Mouse (Mus musculus): ENCODE data around the gene Zg16. TPM values are rescaled to one million over a fixed set of nuclear protein-coding genes. Genes with fewer than 3 reads are reported as not detected.
"Not testable (repeated sequence)": the region's sequence is repeated elsewhere in the genome, so short reads cannot be mapped to it uniquely, and the experiment has no call there.

Gene Zg16
- polyA plus RNA-seq, 1 experiment from 2014 or later = not detected

DNA sequence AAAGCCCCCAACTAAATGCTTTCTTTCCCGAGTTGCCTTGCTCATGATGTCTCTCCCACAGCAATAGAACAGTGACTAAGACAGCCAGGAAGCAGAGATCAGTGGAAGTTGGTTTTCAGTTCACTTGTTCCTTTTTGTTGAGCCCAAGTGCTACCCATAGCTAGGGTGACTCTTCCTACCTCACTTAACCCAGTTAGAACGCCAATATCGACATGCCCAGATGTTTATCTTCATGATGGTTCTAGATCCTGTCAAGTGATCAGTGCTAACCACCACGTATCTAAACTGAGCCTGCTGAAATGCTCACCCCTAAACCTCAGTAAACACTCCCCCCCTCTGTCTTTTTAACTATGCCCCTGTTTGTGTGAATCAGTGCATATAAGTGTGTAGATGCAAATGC is 12.4 kb upstream of the Zg16 start:
- no peaks in the 10 kb centered on the region for H3K27me3 ChIP-seq
- no peaks in the 10 kb centered on the region for H3K36me3 ChIP-seq
- H3K4me2 ChIP-seq = no peak overlapping the region
- 80% methylated on average over 4 of the region's 4 CpGs for WGBS
- no peak for ATAC-seq (replicated peaks; ENCODE audit: low FRiP score)
- H3K4me1 ChIP-seq = peaks cover 6% of the 10 kb centered on the region; the same call in 1 of the 2 replicates
- H3K4me3 ChIP-seq (replicated peaks) = no peak overlapping the region
- H3K9me3 ChIP-seq (replicated peaks) = no peaks in the 10 kb centered on the region
- no peak overlapping the region for H3K27ac ChIP-seq
- no peak overlapping the region for H3K9ac ChIP-seq

DNA sequence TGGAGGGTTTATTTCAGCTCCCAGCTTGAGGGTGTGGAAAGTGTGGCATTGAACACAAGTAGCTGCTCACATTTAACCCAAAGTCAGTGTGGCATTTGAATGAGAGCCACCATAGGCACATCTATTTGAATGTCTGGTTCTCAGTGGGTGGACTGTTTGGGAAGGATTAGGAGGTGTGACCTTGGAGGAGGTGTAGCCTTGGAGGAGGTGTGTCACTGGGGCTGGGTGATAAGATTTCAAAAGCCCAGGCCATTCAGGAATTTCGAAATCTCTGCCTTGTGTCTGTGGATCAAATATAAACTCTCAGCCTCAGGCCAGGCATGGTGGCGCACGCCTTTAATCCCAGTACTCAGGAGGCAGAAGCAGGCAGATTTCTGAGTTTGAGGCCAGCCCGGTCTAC is 11.8 kb upstream of the Zg16 start:
- no peak for ATAC-seq (replicated peaks; ENCODE audit: low FRiP score)

DNA sequence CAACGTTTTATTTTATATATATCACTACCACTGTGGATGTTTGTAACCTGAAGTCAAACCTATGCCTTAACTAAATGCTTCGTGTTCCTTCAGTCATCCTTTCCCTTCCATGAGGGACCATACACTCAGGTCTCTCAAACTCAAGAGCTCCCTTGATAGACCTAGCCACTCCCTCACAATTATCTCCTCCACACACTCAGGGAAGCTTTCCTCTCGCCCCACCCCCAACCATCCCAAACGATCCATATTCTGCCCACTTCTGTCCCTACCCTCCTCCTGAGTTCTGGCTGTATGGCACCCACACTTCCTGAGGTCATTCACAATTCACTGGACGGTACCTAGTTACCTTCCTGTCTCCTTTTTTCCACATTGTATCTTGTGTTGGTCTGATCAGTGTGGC is 11.4 kb upstream of the Zg16 start:
- Histone ChIP-seq H3K27me3 (no peaks in the 10 kb centered on the region), H3K4me1 (no peaks in the 10 kb centered on the region), H3K36me3 (no peaks in the 10 kb centered on the region), H3K9me3 (replicated peaks) (no peaks in the 10 kb centered on the region), H3K4me2 (no peak overlapping the region), H3K27ac (no peak overlapping the region), H3K4me3 (replicated peaks) (no peak overlapping the region), H3K9ac (no peak overlapping the region)
- no peak for ATAC-seq (replicated peaks; ENCODE audit: low FRiP score)
- 84% methylated on average over 5 of the region's 5 CpGs for WGBS

More for the DNA sequence above, 11.8 kb upstream of the Zg16 start:
- Histone ChIP-seq H3K4me3 (replicated peaks) (no peak overlapping the region), H3K9ac (no peak overlapping the region), H3K27ac (no peak overlapping the region), H3K4me2 (no peak overlapping the region), H3K36me3 (no peaks in the 10 kb centered on the region), H3K4me1 (peaks cover under 1% of the 10 kb centered on the region; the same call in 1 of the 2 replicates), H3K27me3 (no peaks in the 10 kb centered on the region), H3K9me3 (replicated peaks) (no peaks in the 10 kb centered on the region)
- WGBS = 93% methylated on average over 4 of the region's 4 CpGs

DNA sequence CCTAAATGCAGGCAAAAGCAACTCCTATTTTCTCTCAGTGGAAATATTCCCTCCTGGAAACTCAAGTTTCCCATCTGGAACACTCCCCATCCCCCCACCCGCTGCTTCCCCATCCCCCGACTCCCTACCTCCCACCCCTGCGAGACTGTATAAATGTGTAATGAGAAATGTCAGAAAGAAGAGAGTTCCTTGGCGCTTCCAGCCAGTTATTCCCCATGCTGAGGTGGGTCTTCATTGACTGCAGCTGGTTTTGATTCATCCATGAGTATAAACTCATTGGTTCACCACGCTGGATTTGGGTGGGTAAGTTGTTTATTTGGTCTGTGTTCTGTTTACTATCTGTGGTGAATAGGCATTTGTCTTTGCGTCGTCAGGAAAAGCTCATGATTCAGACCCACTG is 9.3 kb upstream of the Zg16 start:
- H3K36me3 ChIP-seq = no peaks in the 10 kb centered on the region
- H3K4me1 ChIP-seq = peaks cover 9% of the 10 kb centered on the region
- no peak overlapping the region for H3K9ac ChIP-seq
- 75% methylated on average over 7 of the region's 7 CpGs for WGBS
- H3K4me3 ChIP-seq (replicated peaks) = no peak overlapping the region
- no peaks in the 10 kb centered on the region for H3K27me3 ChIP-seq
- H3K9me3 ChIP-seq (replicated peaks) = no peaks in the 10 kb centered on the region
- H3K4me2 ChIP-seq = no peak overlapping the region
- no peak for ATAC-seq (replicated peaks; ENCODE audit: low FRiP score)
- no peak overlapping the region for H3K27ac ChIP-seq

DNA sequence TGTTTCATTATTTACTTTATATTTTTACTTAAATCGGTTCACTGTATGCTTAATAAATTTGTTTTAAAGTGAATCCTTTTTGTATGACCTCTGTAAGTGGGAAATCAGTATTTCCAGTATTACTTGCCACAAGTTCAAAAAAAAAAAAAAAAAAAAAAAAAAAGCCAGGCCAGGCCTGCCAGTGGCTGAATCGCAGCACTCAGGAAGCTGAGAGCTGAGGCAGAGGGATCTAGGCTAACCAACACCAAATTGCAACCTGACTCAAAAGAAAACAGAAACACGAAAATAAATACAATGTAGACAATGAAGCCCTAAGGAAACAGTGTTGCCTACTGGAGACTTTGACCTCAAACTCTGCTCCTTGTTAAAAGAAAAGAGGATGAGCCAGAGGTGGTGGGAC is 6.8 kb upstream of the Zg16 start:
- no peaks in the 10 kb centered on the region for H3K36me3 ChIP-seq
- no peak overlapping the region for H3K4me3 ChIP-seq (replicated peaks)
- WGBS = 75% methylated on average over 3 of the region's 3 CpGs
- no peak overlapping the region for H3K4me2 ChIP-seq
- H3K9ac ChIP-seq = no peak overlapping the region
- H3K4me1 ChIP-seq = peaks cover 22% of the 10 kb centered on the region
- H3K27ac ChIP-seq = no peak overlapping the region
- no peaks in the 10 kb centered on the region for H3K27me3 ChIP-seq
- H3K9me3 ChIP-seq (replicated peaks) = no peaks in the 10 kb centered on the region
- ATAC-seq (replicated peaks; ENCODE audit: low FRiP score) = no peak

DNA sequence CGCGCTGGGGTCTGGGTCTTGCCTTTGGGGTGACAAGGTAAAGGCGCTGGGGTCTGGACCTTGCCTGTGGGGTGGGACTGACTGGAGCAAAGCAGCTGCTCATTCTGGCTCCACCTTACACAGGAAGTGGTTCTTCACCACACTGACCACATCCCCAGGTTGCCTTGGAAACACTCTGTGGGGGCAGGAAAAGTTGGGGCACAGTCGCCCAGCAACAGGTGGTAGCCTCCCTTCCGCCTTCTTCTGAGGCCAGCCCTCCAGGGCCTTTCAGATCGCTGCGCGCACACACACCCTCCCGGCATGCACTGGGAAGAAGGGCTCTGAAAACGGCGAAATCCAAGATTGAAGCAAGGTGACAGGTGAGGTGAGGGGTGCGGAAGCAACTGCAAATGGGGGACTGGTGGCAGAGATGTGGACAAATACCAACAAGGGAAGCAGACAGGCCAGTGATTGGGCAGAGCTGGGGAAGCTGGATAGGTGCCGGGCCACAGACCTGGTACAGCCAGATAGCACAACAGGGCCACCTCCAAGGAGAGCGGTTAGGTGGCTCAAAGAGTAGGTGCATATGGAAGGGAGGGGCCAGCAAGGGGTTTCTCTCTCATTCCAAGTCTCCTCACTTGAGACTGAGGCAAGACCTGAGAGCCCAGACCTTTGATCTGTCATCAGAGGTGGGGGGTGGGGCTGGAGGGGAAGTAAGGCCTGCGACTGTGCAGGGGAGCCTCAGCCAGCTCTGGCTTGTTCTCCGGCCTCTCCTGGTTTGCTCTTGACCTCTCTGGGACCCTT is 4.2 kb upstream of the Zg16 start, which contains the start of gene AI467606:
AI467606 (plus strand) TSS at position 246 of the 783 bp plus-strand sequence.
- Histone ChIP-seq H3K9ac (no peak within 1 kb of the TSS), H3K4me3 (replicated peaks) (peak within 1 kb of the TSS; percentile 10), H3K4me2 (peak within 1 kb of the TSS; percentile 31), H3K4me1 (peaks cover 25% of the 10 kb centered on the region), H3K9me3 (replicated peaks) (no peaks in the 10 kb centered on the region), H3K27ac (peak within 1 kb of the TSS; percentile 28; the same call in 1 of the 2 replicates), H3K27me3 (no peaks in the 10 kb centered on the region), H3K36me3 (no peaks in the 10 kb centered on the region)
- ATAC-seq (replicated peaks; ENCODE audit: low FRiP score) = peak; percentile 77
- WGBS = 67% methylated on average over 16 of the region's 16 CpGs

DNA sequence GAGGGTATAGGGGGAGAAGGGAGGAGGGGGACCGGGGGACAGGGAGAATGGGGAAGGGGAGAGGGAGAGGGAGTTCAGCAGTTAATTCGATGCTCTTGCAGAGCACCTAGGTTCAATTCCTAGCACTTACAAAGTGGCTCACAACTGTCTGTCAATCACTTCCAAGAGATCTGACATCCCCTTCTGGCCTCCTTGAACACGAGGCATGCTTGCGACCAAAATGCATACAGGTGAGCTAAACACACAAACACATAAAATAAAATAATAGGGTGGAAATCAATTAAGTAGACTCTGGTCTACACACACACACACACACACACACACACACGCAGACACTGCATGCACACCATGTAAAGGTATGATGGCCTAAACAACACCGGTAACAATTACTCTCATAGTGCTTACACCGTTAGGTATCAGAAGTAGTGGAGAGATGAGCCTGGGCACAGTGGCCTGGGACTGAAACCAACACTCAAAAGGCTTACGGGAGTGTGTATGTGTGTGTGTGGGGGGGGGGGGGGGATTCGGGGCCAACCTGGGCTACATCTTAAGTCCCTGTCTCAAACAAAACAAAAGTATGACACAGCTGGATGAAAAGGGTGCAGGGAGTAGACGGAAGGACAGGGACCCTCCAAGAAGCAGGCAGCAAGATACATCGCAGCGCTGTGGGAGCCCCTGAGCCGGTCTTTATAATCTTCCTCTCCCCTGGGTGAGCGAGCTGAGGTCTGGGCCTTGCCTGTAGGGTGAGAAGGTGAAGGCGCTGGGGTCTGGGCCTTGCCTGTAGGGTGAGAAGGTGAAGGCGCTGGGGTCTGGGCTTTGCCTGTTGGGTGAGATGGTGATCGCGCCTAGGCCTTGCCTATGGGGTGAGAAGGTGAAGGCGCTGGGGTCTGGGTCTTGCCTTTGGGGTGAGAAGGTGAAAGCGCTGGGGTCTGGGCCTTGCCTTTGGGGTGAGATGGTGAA is 3.3 kb upstream of the Zg16 start:
- 0 out of 2 replicates have a peak overlapping the region, but pooled peaks have one; percentile 28 for H3K27ac ChIP-seq

DNA sequence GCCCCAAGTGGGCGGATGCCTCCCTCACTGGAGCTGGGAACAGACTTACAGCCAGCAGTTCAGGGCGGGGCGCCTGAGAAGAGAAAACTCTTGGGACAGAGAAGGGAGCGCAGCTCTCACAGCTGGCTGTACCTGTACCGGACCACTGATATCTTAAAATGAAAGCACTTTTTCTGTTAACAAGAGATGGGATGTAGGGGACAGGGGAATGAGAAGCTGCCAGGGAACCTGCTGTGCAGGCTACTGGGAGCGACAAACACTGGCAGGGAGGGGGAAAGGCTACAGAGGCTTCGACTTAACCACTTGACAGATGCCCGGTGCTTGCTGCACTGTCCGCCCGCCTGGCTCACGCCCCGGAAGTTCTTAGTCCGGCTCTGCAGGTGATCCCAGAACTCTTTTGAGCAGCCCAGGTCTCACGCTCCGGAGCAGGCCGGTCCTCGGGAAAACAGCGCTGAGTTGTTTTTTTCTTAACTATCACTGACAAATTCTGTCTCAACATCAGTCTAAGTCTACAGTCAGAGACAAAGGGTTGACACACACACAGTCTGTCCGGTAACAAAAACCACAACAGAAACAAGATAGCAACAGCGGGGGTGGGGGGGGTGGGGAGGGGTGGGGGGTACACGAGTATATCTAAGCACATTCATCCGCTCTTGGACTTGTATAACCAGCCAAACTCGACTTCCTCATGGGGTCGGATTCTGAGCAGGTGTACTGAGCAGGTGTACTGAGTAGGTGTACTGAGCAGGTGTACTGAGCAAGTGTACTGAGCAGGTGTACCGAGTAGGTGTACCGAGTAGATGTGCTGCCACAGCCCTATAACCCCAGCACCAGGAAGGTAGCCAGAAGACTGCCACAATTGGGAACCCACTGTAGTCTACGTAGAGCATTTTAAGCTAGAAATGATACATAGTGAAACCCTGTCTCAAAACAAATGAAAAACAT is 2.0 kb upstream of the Zg16 start:
- WGBS = 23% methylated on average over 27 of the region's 27 CpGs
- Histone ChIP-seq H3K4me1 (peaks cover 25% of the 10 kb centered on the region), H3K4me3 (replicated peaks) (peak overlapping the region; percentile 1; the same call in 1 of the 2 replicates), H3K9ac (0 out of 2 replicates have a peak overlapping the region, but pooled peaks have one; percentile 15), H3K9me3 (replicated peaks) (no peaks in the 10 kb centered on the region), H3K27me3 (no peaks in the 10 kb centered on the region), H3K27ac (no peak overlapping the region), H3K4me2 (peak overlapping the region; percentile 43), H3K36me3 (no peaks in the 10 kb centered on the region)
- ATAC-seq (replicated peaks; ENCODE audit: low FRiP score) = no peak

More for the DNA sequence above, 3.3 kb upstream of the Zg16 start:
- Histone ChIP-seq H3K9me3 (replicated peaks) (no peaks in the 10 kb centered on the region), H3K4me2 (0 out of 2 replicates have a peak overlapping the region, but pooled peaks have one; percentile 5), H3K9ac (no peak overlapping the region), H3K4me3 (replicated peaks) (no peak overlapping the region), H3K4me1 (peaks cover 25% of the 10 kb centered on the region), H3K27me3 (no peaks in the 10 kb centered on the region), H3K36me3 (no peaks in the 10 kb centered on the region)
- 87% methylated on average over 20 of the region's 20 CpGs for WGBS
- 0 out of 2 replicates have a peak, but pooled peaks have one; percentile 15 for ATAC-seq (replicated peaks; ENCODE audit: low FRiP score)

DNA sequence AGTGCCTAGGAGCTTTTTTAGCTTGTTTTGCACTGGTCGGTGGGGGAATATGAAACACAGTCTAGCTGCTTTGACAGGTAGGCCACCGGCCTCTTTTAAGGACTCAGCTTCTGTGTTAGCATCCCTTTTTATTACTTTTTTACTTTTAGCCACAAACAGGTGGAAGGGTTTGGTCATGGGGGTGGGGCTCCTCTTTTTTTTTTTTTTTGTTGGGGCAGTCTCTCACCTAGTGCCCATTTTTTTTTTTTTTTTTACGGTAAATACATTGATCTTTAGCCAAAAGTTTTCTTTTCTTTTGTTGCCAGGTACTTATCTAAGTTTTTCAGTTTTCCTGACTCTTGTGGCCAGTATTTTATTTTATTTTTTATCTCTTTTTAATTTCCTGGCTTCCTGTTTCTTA is 955 bp upstream of the Zg16 start:
- Histone ChIP-seq H3K4me1 (peaks cover 25% of the 10 kb centered on the region), H3K4me2 (no peak overlapping the region), H3K27ac (no peak overlapping the region), H3K27me3 (no peaks in the 10 kb centered on the region), H3K36me3 (no peaks in the 10 kb centered on the region), H3K9ac (no peak overlapping the region), H3K9me3 (replicated peaks) (no peaks in the 10 kb centered on the region), H3K4me3 (replicated peaks) (no peak overlapping the region)
- ATAC-seq (replicated peaks; ENCODE audit: low FRiP score) = no peak
- 87% methylated on average over 3 of the region's 3 CpGs for WGBS

DNA sequence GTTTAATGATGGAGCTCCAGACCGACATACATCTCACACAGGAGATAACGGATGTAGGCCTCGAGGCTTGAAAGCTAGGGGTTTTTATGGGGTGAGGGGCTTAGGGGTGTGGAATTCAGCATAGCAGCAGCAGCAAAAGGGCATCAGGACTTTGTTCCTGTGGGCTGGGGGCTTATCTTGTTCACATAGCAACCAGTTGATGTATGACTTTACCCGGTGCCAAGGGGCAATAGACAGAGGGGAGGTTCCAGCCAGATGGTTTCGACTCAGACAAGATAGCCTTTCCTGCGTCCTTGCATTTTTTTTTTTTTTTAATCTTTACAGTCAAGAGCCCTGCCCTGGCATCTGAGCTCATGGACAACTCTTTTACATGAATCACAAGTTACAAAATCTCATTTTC is 1.4 kb downstream of the Zg16 start:
- not testable (repeated sequence) for H3K9me3 ChIP-seq (replicated peaks); H3K27me3 ChIP-seq; H3K36me3 ChIP-seq; ATAC-seq (replicated peaks; ENCODE audit: low FRiP score); H3K27ac ChIP-seq; H3K9ac ChIP-seq; H3K4me2 ChIP-seq; H3K4me3 ChIP-seq (replicated peaks)
- H3K4me1 ChIP-seq = peaks cover 13% of the 10 kb centered on the region
- 54% methylated on average over 6 of the region's 6 CpGs for WGBS

DNA sequence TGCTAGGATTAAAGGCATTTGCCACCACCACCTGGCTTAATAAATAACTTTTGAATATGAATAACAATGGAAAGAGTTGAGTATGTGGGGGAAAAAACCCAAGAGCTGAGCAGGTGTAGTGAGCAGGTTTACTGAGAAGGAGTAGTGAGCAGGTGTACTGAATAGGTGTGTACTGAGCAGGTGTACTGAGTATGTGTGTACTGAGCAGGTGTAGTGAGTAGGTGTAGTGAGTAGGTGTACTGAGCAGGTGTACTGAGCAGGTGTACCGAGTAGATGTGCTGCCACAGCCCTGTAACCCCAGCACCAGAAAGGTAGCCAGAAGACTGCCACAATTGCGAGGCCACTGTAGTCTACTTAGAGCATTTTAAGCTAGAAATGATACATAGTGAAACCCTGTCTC is 2.3 kb downstream of the Zg16 start:
- Histone ChIP-seq H3K27me3 (no peaks in the 10 kb centered on the region), H3K27ac (no peak overlapping the region), H3K4me2 (no peak overlapping the region), H3K9me3 (replicated peaks) (no peaks in the 10 kb centered on the region), H3K4me3 (replicated peaks) (no peak overlapping the region), H3K36me3 (no peaks in the 10 kb centered on the region), H3K4me1 (peaks cover 19% of the 10 kb centered on the region), H3K9ac (no peak overlapping the region)
- no peak for ATAC-seq (replicated peaks; ENCODE audit: low FRiP score)
- WGBS = 92% methylated on average over 2 of the region's 2 CpGs
